Mouse (Mus musculus) forebrain, postnatal 0 days (tissue): ENCODE data around the gene Hcn4. TPM values are rescaled to one million over a fixed set of nuclear protein-coding genes. Genes with fewer than 3 reads are reported as not detected.

ENCODE experiments used
- ATAC-seq: fragments of 200-750 bp; cut with Nextera tagmentation; 2 replicates; pipeline ENCODE4 v1.8.0; 2017; ENCODE audit warnings: mild to moderate bottlenecking, moderate library complexity
- DNase-seq: peaks from one replicate; pipeline ENCODE4 v3.0.0-alpha.2; 2015
- H3K27ac ChIP-seq: fragments of 300-500 bp; sonication (generic); 2 replicates; pipeline ENCODE4 v1.5.1; 2014; ENCODE audit warnings: low read depth, mild to moderate bottlenecking, antibody characterized with exemption, low read length, moderate library complexity, mixed read lengths
- H3K27me3 ChIP-seq: fragments of 300-500 bp; sonication (generic); 2 replicates; pipeline ENCODE4 v1.6.1; 2014; ENCODE audit warnings: mild to moderate bottlenecking, low read length, mixed read lengths; ENCODE audit not compliant: insufficient read depth
- H3K36me3 ChIP-seq: fragments of 300-500 bp; sonication (generic); 2 replicates; pipeline ENCODE4 v1.6.1; 2014; ENCODE audit warnings: mild to moderate bottlenecking, moderate library complexity; ENCODE audit not compliant: insufficient read depth
- H3K4me1 ChIP-seq: fragments of 300-500 bp; sonication (generic); 2 replicates; pipeline ENCODE4 v1.6.1; 2014; ENCODE audit warnings: antibody characterized with exemption; ENCODE audit not compliant: insufficient read depth
- H3K4me2 ChIP-seq: fragments of 300-500 bp; sonication (generic); 2 replicates; pipeline ENCODE4 v1.6.1; 2014; ENCODE audit warnings: low read depth, mild to moderate bottlenecking, moderate library complexity
- H3K4me3 ChIP-seq: fragments of 300-500 bp; sonication (generic); 2 replicates; pipeline ENCODE4 v1.5.1; 2014; ENCODE audit warnings: low read depth, low read length, mixed read lengths
- H3K9ac ChIP-seq: fragments of 300-500 bp; sonication (generic); 2 replicates; pipeline ENCODE4 v1.6.1; 2014; ENCODE audit warnings: mild to moderate bottlenecking
- H3K9me3 ChIP-seq: fragments of 300-500 bp; sonication (generic); 2 replicates; pipeline ENCODE4 v1.6.1; 2016; ENCODE audit warnings: low read length
- CTCF ChIP-seq: sonication (generic); IDR thresholded peaks from 2 replicates; pipeline ENCODE4 v1.5.1; 2016; ENCODE audit warnings: antibody characterized with exemption, control low read depth, low read depth
- WGBS: fragments of 180-500 bp; shearing (Covaris S2); extraction: QIAGEN DNeasy Blood & Tissue Kit; methylation state at CpG from one replicate; pipeline ENCODE4 v1.1.7; 2014; 5-methylcytosine and 5-hydroxymethylcytosine counted together
- polyA plus RNA-seq: library from polyadenylated mRNA; unstranded; fragments of >200 nt; fragmentation: Nextera tagmentation; extraction: Ambion mirVana; gene quantifications from 2 replicates; pipeline ENCODE4 v1.2.1, GENCODE M21; 2015
- total RNA-seq: library from RNA; depleted of rRNA; stranded (reverse); fragments of >200 nt; gene quantifications from 2 replicates; pipeline ENCODE4 v1.2.3, GENCODE M21; 2014

The Hcn4 gene
- total and polyA plus RNA-seq, 2 experiments from 2014 or later = 4.1 to 26.9 TPM

DNA sequence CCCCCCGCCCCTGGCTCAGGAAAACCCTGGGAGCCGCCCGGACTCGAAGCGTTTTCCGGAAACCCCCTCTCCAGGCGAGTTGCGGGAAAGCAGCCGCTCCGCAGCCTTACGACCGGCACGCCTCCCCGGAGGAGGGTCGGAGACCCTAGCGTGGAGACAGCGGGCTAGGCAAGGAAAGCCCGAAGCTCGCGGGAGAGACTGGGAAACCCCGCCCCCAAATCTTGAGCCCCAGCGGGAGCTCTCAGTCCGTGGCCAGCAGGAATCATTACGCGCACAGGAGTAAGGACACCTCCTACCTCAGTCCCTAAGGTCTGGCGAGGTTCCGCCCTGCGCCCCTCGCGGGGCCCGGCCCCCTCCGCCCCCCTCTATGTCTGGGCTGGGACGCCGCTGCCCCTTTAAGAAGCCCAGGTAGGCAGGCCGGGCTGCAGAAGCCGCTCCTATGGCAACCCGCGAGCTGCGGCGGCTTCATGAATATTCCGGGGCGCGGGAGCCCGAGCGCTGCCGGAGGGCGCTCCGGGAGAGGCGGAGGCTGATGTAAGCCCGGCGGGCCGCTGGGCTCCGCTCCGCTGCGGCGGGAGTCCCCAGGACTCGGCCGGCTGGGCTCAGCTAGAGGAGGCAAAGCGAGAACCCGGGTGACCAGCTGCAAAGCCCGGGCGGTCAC, 651 bp upstream of the Hcn4 start:
- Histone ChIP-seq H3K9me3 (no peaks in the 10 kb centered on the region), H3K9ac (peak overlapping the region; percentile 91), H3K4me1 (peaks cover 22% of the 10 kb centered on the region; the same call in 1 of the 2 replicates), H3K27me3 (peaks cover 12% of the 10 kb centered on the region; the same call in 1 of the 2 replicates), H3K4me2 (peak overlapping the region; percentile 87), H3K27ac (peak overlapping the region; percentile 94), H3K4me3 (peak overlapping the region; percentile 80), H3K36me3 (no peaks in the 10 kb centered on the region)
- ATAC-seq = peak; percentile 94
- peak; percentile 60 for TF ChIP-seq CTCF
- peak; percentile 92 for DNase-seq
- under 1% methylated on average over 61 of the region's 62 CpGs for WGBS

DNA sequence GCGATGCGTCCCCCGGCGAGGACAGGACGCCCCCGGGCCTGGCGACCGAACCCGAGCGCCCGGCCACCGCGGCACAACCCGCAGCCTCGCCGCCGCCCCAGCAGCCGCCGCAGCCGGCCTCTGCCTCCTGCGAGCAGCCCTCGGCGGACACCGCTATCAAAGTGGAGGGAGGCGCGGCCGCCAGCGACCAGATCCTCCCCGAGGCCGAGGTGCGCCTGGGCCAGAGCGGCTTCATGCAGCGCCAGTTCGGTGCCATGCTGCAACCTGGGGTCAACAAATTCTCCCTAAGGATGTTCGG, 655 bp downstream of the Hcn4 start:
- Histone ChIP-seq H3K9ac (peak overlapping the region; percentile 91), H3K27ac (no peak overlapping the region), H3K4me2 (peak overlapping the region; percentile 87), H3K9me3 (no peaks in the 10 kb centered on the region), H3K4me1 (peaks cover 27% of the 10 kb centered on the region; the same call in 1 of the 2 replicates), H3K36me3 (no peaks in the 10 kb centered on the region), H3K27me3 (peaks cover 12% of the 10 kb centered on the region; the same call in 1 of the 2 replicates), H3K4me3 (peak overlapping the region; percentile 80)
- under 1% methylated on average over 32 of the region's 35 CpGs for WGBS
- no peak for TF ChIP-seq CTCF
- ATAC-seq (no peak), DNase-seq (no peak)

DNA sequence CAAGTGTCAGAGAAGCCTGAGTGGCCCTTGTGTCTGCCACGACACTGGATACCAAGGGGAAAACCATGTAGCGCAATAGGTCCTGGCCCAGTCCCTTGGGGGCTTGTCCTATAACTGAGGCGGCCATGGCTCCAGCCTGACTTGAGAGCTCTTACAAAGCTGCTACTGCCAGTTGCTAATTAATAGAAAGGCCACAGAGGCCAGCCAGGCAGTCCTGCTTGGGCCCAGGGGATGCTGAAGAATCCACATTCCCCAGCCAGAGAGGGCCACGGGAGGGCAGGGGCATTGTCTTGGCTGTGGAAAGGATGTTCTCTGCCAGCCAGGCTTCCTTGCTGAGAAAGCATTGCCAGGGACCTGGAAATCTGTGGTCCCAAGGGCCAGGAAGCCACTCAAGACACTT, 6.4 kb downstream of the Hcn4 start:
- no peaks in the 10 kb centered on the region for H3K9me3 ChIP-seq
- H3K27me3 ChIP-seq = no peaks in the 10 kb centered on the region
- H3K9ac ChIP-seq = no peak overlapping the region
- H3K4me1 ChIP-seq = peaks cover 24% of the 10 kb centered on the region; the same call in 1 of the 2 replicates
- DNase-seq (no peak), ATAC-seq (no peak)
- no peak for TF ChIP-seq CTCF
- no peak overlapping the region for H3K27ac ChIP-seq
- WGBS = 61% methylated on average over 4 of the region's 4 CpGs
- H3K36me3 ChIP-seq = no peaks in the 10 kb centered on the region
- H3K4me3 ChIP-seq = no peak overlapping the region
- H3K4me2 ChIP-seq = no peak overlapping the region

DNA sequence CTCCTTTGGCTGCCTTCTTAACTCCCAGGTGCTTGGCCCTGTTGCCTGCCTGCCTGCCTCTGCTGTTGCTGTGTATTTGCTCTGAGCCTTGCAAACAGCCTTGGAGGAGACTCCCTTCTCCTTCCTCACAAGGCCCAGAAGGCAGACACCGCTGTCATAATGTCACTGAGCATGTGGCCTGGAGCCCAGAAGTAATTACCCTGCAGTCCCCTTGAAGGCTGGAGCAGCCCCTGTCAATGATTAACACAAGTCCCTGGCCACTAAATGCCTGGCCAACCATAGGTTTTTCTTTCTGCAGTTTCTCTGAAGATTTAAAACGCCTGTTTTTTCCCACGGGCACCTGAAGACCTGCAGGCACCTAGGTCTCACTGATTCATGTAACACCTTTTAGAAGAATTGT, 9.7 kb downstream of the Hcn4 start:
- H3K4me1 ChIP-seq = 0 out of 2 replicates have a peak, but pooled peaks cover 7% of the 10 kb centered on the region
- H3K9me3 ChIP-seq = no peaks in the 10 kb centered on the region
- H3K4me2 ChIP-seq = no peak overlapping the region
- TF ChIP-seq CTCF = no peak
- 79% methylated on average over 3 of the region's 3 CpGs for WGBS
- DNase-seq = no peak
- no peaks in the 10 kb centered on the region for H3K36me3 ChIP-seq
- no peak overlapping the region for H3K9ac ChIP-seq
- no peak overlapping the region for H3K4me3 ChIP-seq
- ATAC-seq = no peak
- no peak overlapping the region for H3K27ac ChIP-seq
- H3K27me3 ChIP-seq = no peaks in the 10 kb centered on the region

DNA sequence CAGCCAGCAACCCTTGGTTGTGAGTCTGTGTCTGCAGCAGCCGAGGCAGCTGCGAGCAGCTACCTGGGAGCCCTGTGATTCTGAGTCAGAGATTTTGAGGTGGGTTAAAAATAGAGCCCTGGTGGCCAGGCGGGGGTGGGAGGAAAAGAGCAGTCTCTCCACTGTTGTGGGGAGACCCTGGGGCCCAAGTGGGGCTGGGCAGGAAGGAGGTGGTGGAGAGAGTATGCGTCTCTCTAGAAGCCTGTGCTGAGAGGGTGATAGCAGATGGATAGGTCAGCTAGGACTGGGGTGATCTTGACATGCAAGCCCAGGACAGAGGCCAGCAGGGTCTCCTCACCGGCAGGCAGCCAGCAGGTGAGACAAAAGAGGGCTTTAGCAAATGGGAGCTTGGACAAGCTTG, 14.0 kb downstream of the Hcn4 start:
- Histone ChIP-seq H3K4me2 (no peak overlapping the region), H3K4me3 (no peak overlapping the region), H3K4me1 (no peaks in the 10 kb centered on the region), H3K36me3 (no peaks in the 10 kb centered on the region), H3K27me3 (no peaks in the 10 kb centered on the region), H3K9me3 (no peaks in the 10 kb centered on the region), H3K9ac (no peak overlapping the region), H3K27ac (no peak overlapping the region)
- 76% methylated on average over 5 of the region's 5 CpGs for WGBS
- DNase-seq = no peak
- no peak for TF ChIP-seq CTCF
- ATAC-seq = no peak

DNA sequence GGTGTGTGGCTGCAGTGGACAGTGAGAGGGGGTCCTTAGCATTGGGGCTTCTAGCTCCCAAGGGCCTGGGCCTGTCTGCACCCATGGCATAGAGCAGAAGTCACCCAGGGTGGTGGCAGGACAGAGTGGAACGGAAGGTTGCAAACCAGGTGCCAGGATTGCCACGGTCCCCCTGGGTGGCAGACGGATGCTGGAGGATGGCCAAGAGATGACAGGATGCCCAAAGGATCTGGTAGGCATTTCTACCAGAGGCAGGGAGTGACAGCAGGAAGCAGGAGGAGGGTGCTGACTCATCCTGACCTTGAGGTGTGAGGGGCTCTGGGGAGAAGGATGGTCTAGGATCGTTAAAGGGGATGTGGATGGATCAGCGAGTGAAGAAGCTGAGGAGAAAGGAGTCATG, 15.3 kb downstream of the Hcn4 start:
- Histone ChIP-seq H3K4me2 (no peak overlapping the region), H3K9me3 (no peaks in the 10 kb centered on the region), H3K9ac (no peak overlapping the region), H3K27ac (no peak overlapping the region), H3K4me1 (no peaks in the 10 kb centered on the region), H3K27me3 (no peaks in the 10 kb centered on the region), H3K4me3 (no peak overlapping the region), H3K36me3 (no peaks in the 10 kb centered on the region)
- 54% methylated on average over 5 of the region's 5 CpGs for WGBS
- no peak for TF ChIP-seq CTCF
- ATAC-seq = 0 out of 2 replicates have a peak, but pooled peaks have one; percentile 14
- no peak for DNase-seq

DNA sequence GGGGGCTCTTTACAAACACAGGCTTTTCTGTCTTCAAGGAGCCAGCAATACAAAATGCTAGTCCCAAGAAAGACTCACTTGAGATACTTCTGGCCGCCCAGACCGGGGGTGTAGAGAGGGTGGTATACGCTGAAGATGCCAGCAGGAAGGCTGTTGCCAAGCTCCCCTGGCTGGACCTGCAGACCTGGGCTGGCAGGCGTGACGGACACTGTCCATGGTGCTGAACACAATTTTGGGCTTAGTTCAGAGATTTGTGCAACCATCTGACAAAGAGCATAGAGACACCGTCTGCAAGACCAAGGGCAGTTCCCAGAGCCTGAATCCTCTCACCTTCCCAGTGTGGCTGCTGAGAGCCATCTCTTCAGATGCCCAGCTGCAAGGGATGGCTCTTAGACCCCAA, 18.4 kb downstream of the Hcn4 start:
- H3K27me3 ChIP-seq = no peaks in the 10 kb centered on the region
- H3K4me2 ChIP-seq = no peak overlapping the region
- H3K36me3 ChIP-seq = peaks cover 17% of the 10 kb centered on the region
- H3K4me3 ChIP-seq = no peak overlapping the region
- ATAC-seq (no peak), DNase-seq (no peak)
- no peak for TF ChIP-seq CTCF
- no peak overlapping the region for H3K9ac ChIP-seq
- no peaks in the 10 kb centered on the region for H3K9me3 ChIP-seq
- no peak overlapping the region for H3K27ac ChIP-seq
- no peaks in the 10 kb centered on the region for H3K4me1 ChIP-seq
- 29% methylated on average over 6 of the region's 6 CpGs for WGBS
